Mouse (Mus musculus) kidney, postnatal 36 days (tissue): Measurements from ENCODE around the gene Psmc3ip.

Source experiments
- DNase-seq, 2 experiments: peaks; one replicate each; pipeline ENCODE4 v3.0.0; 2021 to 2022; ENCODE audit warnings: mixed read lengths in 2 of 2

The Psmc3ip gene

GRCm38 (mm10) chr11:101119131-101119760 lies 24.0 kb upstream of the Psmc3ip start:
- DNase-seq = peak in 1 of 2 experiments; percentile 30

GRCm38 (mm10) chr11:101118105-101118504 lies 22.9 kb upstream of the Psmc3ip start:
- no peak for DNase-seq

GRCm38 (mm10) chr11:101115564-101115963 lies 20.3 kb upstream of the Psmc3ip start:
- no peak for DNase-seq

GRCm38 (mm10) chr11:101112186-101112585 lies 16.9 kb upstream of the Psmc3ip start:
- DNase-seq = no peak

GRCm38 (mm10) chr11:101111178-101111577 lies 15.9 kb upstream of the Psmc3ip start:
- DNase-seq = no peak

- no peak for DNase-seq
Measured at GRCm38 (mm10) chr11:101110708-101111107, 15.5 kb upstream of the Psmc3ip start.

- no peak for DNase-seq
Measured at GRCm38 (mm10) chr11:101109351-101109750, 14.1 kb upstream of the Psmc3ip start.

GRCm38 (mm10) chr11:101103011-101103410 lies 7.8 kb upstream of the Psmc3ip start:
- no peak for DNase-seq

- no peak for DNase-seq
Measured at GRCm38 (mm10) chr11:101098231-101098630, 3.0 kb upstream of the Psmc3ip start.

GRCm38 (mm10) chr11:101094930-101095313 lies 314 bp downstream of the Psmc3ip start:
- no peak for DNase-seq

GRCm38 (mm10) chr11:101089931-101090330 lies 5.3 kb downstream of the Psmc3ip start:
- DNase-seq = no peak

GRCm38 (mm10) chr11:101087682-101088055 lies 7.6 kb downstream of the Psmc3ip start:
- peak; percentile 56 to 76 for DNase-seq

GRCm38 (mm10) chr11:101086756-101087681 lies 8.2 kb downstream of the Psmc3ip start, which contains the start of gene Mlx:
Gene Mlx (plus strand): TSS chr11:101087277.
- peak; percentile 95 to 96 for DNase-seq

- DNase-seq = no peak
Measured at GRCm38 (mm10) chr11:101086323-101086674, 8.9 kb downstream of the Psmc3ip start.

- peak; percentile 57 to 68 for DNase-seq
Measured at GRCm38 (mm10) chr11:101085617-101086322, 9.5 kb downstream of the Psmc3ip start.

GRCm38 (mm10) chr11:101084811-101085210 lies 10.4 kb downstream of the Psmc3ip start:
- DNase-seq = no peak

GRCm38 (mm10) chr11:101084246-101084645 lies 11.0 kb downstream of the Psmc3ip start:
- DNase-seq = no peak

GRCm38 (mm10) chr11:101083083-101083697 lies 12.0 kb downstream of the Psmc3ip start:
- peak; percentile 79 to 87 for DNase-seq

GRCm38 (mm10) chr11:101082208-101083082 lies 12.8 kb downstream of the Psmc3ip start, which contains the start of gene Coasy:
Gene Coasy (plus strand): TSS chr11:101082565.
- DNase-seq = peak; percentile 89 to 91

GRCm38 (mm10) chr11:101081659-101082058 lies 13.6 kb downstream of the Psmc3ip start:
- DNase-seq = peak in 1 of 2 experiments; percentile 46

GRCm38 (mm10) chr11:101080421-101080820 lies 14.8 kb downstream of the Psmc3ip start:
- DNase-seq = no peak

GRCm38 (mm10) chr11:101079746-101080145 lies 15.5 kb downstream of the Psmc3ip start:
- no peak for DNase-seq
